Mouse (Mus musculus) splenic B cell, adult 2 months (primary cell): Measurements from ENCODE around the gene Itpkb.

Experiments
- DNase-seq: peaks from one replicate; pipeline ENCODE4 v3.0.0-alpha.2; 2011; ENCODE audit warnings: low read depth, low spot score
- H3K27me3 ChIP-seq: 2 replicates; pipeline ENCODE4 v1.6.1; 2012; ENCODE audit warnings: mild to moderate bottlenecking, low read length, moderate library complexity, mixed read lengths; ENCODE audit not compliant: control insufficient read depth, poor library complexity, insufficient read depth, severe bottlenecking
- H3K36me3 ChIP-seq: 2 replicates; pipeline ENCODE4 v1.6.1; 2012; ENCODE audit warnings: mild to moderate bottlenecking, low read length, moderate library complexity, mixed read lengths; ENCODE audit not compliant: control insufficient read depth, poor library complexity, insufficient read depth, severe bottlenecking

The Itpkb gene

DNA sequence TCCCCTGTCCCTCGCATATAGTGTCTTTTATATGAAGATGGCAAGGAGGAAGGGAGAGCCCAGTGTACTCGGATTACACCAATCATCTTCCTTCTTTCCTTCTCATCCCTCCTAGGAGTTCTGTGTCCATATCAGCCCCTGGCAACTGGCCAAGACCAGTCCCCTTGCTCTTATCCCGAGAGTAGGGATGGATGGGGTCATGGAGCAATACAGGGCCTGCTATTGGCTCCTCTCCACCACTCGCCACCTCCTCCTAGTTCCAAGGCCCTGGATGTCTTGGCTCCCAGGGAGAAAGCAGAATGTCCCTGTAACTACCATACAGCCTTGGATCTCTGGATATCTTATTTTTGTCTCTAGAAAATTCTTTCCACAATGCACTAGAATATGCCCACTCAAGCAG is 84.8 kb downstream of the Itpkb start:
- H3K27me3 ChIP-seq = no peaks in the 10 kb centered on the region
- H3K36me3 ChIP-seq = peaks cover 8% of the 10 kb centered on the region
- DNase-seq = no peak

DNA sequence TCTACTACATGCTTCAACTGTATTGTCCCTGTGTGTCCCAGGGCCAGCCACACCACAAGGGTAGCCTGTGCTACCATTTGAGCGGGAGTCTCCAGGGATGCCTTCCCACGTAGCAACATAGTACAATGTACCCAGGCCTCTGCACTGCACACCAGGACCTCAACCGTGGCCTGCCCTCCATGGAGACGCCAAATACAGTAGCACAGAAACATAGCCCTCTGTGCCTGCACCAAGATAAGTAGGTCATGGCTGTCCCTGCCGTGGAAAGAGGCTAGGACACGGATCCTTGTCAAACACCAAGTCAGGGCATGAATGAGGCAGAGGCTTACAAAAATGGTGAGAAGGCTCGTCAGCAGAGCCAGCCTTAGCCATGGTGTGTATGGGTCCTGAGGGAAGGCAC is 85.6 kb downstream of the Itpkb start:
- no peak for DNase-seq
- no peaks in the 10 kb centered on the region for H3K27me3 ChIP-seq
- peaks cover 10% of the 10 kb centered on the region for H3K36me3 ChIP-seq

DNA sequence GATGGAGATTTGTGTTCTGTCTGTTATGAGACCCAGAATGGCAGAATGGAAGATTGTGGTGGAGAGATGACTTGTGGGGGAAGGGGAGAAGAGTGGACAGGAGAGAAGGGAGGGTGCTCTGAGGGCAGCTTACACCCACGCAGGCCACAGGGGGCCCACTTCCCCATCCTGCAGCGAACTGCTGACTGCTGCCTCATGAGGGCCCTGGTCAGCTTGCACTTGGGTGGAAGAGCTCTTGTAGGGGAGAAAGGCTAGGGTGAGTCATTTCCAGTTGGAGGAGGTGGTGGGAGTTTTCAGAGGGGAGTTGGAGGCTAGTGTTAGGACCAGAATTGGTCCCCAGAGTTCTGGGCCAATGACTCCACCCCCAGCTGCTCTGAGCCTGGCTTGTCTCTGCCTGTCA is 86.8 kb downstream of the Itpkb start:
- Histone ChIP-seq H3K27me3 (no peaks in the 10 kb centered on the region), H3K36me3 (peaks cover 18% of the 10 kb centered on the region)
- peak; percentile 52 for DNase-seq

DNA sequence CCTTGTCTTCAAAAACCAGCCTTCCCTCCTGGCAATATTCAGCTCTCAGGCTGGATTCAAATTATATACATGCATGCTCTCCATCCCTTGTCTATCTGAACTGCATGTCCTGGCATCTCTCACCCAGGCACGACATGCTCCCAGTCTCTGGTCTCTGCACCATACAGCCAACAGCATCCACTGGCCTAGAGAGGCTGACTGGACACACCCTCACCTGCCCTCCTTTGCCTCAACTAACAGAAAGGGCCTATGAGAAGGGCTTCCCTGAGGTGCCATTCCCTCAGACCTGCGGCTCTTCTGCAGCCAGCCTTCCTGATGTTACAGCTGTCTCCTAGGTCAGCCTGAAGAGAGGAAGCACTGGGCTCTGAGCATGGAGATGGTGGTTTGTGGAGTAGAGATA is 88.8 kb downstream of the Itpkb start:
- Histone ChIP-seq H3K36me3 (peaks cover 18% of the 10 kb centered on the region), H3K27me3 (no peaks in the 10 kb centered on the region)
- no peak for DNase-seq

DNA sequence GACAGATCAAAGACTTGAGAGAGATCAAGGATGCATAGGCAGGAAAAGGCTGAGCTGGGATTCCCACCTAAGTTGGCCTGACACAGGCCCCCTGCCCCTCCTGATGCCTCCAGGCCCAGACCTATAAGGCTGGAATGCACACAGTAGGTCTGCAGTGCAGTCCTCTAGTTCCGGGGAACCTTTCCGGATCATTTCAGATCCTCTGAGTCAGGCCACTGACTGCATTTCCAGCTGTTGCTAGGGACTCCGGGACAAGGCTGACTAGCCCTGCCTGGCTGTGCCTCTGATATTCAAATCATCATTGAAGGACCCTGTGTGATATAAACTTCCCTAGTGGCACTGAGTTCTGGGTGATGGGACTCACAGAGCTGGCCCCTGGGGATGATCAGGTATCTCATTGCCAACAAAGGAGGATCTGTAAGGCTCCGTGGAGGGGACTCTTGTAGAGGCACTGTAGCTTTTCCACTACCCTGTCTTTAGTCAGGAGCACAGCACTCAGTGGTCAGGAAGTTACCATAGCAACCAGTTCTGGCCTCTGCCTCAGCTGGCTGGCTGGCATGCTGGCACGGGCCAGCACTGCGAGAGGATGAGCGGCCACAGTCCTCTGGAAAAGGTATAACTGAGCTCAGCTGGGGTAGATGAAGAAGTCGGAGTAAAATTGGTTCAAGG is 90.3 kb downstream of the Itpkb start:
- DNase-seq = no peak
- H3K27me3 ChIP-seq = no peaks in the 10 kb centered on the region
- H3K36me3 ChIP-seq = peaks cover 18% of the 10 kb centered on the region

DNA sequence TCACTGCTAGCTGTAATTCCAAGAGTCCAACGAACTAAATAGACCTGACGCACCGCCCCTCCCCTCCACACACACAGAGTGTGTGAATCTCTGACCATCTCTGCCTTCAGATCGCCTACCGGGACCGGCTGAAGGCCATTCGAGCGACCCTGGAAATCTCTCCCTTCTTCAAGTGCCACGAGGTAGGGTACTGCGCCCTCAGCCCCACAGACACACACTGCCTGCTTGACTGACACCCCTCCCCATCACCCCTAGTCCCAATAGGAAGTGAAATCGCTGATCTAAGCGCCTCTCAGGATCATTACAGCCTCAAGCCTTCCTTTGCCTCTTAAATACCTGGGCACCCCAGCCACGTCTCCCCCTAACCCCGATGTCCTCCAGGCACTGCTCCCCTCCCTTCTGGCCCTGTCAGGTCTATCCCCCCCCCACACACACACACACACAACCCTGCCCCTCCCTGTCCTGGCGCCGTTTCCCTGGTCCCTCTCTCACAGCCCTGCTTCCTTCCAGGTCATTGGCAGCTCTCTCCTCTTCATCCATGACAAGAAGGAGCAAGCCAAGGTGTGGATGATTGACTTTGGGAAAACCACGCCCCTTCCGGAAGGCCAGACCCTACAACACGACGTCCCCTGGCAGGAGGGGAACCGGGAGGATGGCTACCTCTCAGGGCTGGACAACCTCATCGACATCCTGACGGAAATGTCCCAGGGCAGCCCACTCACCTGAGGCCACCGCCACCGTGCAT is 91.1 kb downstream of the Itpkb start:
- no peak for DNase-seq
- Histone ChIP-seq H3K27me3 (no peaks in the 10 kb centered on the region), H3K36me3 (peaks cover 16% of the 10 kb centered on the region)

DNA sequence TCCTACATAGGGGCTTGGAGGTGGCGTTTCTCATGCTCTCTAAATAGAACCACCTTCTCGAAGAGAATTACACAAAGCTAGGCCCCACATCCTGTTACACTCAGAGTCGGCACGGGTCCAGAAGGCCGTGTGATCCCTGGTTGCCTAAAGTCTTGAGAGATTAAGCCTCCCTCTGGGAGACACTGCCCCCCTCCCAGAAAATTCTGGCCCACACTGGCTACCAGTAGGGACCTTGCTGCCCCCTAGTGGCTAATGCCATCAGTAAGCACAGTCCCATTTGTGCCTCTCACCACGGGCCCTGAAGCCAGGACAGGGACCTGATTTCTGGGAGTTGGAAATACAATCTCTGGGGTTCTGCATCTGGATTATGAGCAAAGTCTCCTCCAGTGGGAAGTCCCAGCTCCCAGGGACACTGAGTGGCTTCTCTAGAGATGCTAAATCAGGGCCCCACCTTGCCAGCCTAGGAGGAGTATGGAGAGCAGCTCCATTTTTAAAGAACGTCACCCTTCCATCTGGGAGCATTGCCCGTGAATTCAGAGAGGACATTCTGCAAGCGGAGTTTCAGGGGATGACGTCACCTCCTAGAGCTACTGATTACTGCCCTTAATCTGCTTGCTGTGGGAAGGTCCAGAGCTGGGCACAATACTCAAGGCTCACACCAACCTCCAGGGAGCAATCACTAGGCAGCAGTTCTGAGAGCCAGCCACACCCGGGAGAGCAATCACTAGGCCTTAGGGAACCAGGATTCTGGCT is 92.0 kb downstream of the Itpkb start:
- Histone ChIP-seq H3K36me3 (peaks cover 16% of the 10 kb centered on the region), H3K27me3 (no peaks in the 10 kb centered on the region)
- DNase-seq = peak; percentile 84

DNA sequence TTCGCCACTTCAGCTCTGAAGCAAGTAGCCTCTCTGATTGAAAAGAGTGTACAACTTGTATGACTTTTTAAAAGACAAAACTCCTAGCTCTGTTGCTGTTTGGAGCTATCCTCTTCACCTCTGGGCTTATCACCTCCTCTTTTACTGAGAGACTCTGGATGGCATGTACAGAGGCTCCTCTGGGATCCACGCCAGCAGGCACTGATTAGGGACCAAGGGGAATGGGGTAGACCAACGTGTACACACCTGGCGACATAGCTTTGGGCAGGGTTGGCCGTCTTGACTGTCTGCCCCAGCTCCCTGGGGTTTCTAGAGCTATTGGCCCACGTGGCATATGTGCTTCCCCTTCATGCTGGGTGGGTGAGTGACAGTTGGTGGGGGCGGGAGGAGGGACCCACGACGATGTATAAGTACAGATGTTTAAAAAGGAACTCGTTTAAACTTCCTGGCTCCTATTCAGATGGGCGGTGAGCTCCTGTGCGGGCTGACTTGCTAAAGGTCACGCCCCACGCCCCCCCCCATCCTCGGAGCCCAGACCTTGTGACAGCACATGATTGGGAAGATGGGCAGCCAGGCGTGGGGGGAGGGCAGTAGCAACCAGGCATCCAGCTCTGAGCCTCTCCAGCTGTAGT is 92.8 kb downstream of the Itpkb start:
- peak; percentile 80 for DNase-seq
- Histone ChIP-seq H3K27me3 (no peaks in the 10 kb centered on the region), H3K36me3 (peaks cover 16% of the 10 kb centered on the region)

DNA sequence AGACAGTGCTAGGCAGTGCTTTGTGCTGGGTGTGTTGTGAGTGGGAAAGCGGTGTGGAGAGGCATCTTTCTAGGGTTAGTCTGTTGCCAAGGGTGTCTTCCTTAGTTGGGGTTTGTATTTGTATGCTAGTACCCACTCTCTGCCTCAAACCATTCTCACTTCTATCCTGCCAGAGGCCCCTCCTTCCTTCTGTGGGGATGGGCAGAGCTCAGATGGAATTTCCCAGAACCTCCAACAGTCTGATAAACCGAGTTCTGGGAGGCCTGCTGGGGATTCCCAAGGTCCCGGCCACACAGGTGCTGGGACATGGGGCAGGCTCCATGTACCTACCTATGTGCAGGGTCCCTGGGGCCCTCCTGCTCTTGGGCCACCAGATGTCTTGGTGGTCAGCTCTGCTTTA is 93.6 kb downstream of the Itpkb start:
- Histone ChIP-seq H3K36me3 (peaks cover 14% of the 10 kb centered on the region), H3K27me3 (no peaks in the 10 kb centered on the region)
- DNase-seq = no peak

DNA sequence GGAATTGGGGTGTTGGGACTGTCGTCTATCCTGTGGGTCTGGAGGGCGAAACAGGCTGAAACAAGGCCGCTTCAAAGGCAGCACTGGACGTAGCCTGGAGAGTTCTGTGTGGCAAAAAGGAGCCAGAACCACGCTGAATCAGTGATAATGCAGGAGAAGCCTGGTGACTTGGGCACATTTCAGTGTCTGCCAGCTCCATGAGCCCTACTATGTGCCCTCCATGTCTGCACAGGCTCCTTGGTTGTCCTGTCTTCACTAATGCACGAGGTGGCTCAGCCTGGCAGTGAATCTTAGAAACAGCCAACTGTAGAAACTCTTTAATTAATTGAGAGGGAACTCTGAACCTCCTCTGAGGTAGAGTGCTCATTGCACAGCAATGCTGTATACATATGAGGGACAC is 96.1 kb downstream of the Itpkb start:
- Histone ChIP-seq H3K27me3 (no peaks in the 10 kb centered on the region), H3K36me3 (peaks cover 11% of the 10 kb centered on the region)
- no peak for DNase-seq

DNA sequence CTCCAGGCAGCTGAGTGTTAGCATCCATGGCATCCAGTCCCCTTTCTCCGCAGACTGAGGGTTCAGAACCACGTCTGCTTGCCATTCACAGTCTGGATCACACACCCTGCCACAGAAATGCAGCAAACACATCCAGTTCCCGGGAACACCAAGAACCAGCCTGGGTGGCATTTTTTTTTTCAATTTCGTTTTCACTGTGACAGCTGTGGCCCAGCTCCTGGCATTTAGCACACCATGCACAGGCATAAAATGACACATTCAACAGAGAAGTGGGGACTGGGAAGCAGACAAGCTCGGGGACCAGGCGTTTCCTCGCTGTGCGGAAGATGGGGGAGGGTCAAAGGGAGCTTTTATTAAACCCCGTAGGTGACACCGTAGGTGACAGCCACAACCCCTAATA is 97.4 kb downstream of the Itpkb start:
- DNase-seq = no peak
- H3K36me3 ChIP-seq = peaks cover 2% of the 10 kb centered on the region
- no peaks in the 10 kb centered on the region for H3K27me3 ChIP-seq

DNA sequence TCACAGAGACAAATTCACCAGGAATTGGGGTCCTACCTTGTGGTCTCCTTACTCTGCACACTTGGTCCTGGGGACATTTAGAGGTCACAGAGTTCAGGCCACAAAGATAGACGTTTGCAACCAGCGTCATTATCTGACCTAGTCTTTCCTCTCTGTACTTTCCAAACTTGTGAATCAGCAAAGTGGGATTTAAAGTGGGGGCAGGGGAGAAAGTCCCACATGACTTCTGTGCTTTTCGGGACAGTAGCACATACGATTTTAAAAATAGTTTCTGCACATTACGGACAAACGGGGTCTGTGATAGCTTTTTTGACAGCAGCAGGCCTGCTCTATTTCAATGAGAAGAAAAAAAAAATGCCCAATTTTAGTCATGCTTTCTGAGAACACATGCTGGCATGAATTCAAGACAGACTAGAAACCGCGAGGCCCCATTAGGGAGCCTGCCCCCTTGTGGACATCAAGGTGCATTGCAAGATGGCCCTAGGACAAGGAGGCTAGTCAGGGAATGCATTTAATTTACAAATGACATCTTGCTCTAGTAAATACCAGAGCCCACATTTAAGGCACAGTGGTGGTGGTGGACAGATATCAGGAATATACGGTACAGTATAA is 97.9 kb downstream of the Itpkb start:
- no peaks in the 10 kb centered on the region for H3K27me3 ChIP-seq
- peaks cover 2% of the 10 kb centered on the region for H3K36me3 ChIP-seq
- peak; percentile 82 for DNase-seq

DNA sequence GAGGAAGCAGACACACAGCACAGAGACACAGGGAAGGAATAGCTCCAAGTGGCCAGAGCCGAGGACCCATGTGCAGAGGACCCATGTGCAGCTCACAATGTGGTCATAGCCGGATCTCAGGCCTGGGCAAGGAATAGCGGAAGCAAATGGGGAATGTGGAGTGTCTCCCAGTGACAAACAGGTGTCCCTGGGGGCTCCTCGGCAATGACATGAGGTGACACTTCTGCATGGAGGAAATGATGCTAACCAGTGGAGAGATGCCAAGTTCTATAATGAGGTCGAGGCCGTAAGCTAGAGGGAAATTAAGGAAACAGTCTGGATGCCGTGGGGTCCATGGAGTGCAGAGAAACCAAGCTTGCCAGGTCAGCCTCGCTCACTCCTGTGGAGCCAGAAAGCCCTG is 98.6 kb downstream of the Itpkb start:
- H3K36me3 ChIP-seq = no peaks in the 10 kb centered on the region; the same call in 1 of the 2 replicates
- DNase-seq = no peak
- no peaks in the 10 kb centered on the region for H3K27me3 ChIP-seq

DNA sequence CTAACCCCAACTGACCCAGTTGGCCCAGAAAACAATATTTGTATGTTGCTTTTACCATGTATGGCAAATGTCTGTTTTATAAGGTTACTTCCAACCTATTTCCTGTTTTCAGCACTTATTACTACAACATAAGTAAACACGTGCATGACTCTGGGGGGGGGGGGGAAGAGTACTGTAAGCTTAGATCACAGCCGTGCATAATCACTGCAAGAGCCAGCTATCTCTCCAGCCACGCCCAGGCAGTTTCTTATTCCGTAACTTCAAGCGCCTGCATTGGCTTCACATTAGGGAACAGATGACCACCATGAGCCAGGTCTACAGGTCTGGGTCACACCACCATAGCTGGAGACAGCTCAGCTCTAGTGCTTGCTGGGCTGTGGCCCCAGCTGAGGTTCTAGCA is 99.5 kb downstream of the Itpkb start:
- Histone ChIP-seq H3K27me3 (no peaks in the 10 kb centered on the region), H3K36me3 (no peaks in the 10 kb centered on the region; the same call in 1 of the 2 replicates)
- DNase-seq = no peak
